Mouse (Mus musculus): ENCODE data around the gene Slc25a21. TPM values are rescaled to one million over a fixed set of nuclear protein-coding genes. Genes with fewer than 3 reads are reported as not detected.

Gene Slc25a21
- polyA plus RNA-seq, 1 experiment from 2014 or later = 0.27 TPM

GRCm38 (mm10) chr12:56959230-56960051 is 237.8 kb downstream of the Slc25a21 start:
- WGBS = 18% methylated on average over 9 of the region's 9 CpGs
- 0 out of 2 replicates have a peak, but pooled peaks have one; percentile 17 for ATAC-seq (ENCODE audit: insufficient number of reproducible peaks, insufficient read depth, low FRiP score, low read depth)
- Histone ChIP-seq H3K27me3 (ENCODE audit: control insufficient read depth, insufficient read depth, low read length) (peaks cover 3% of the 10 kb centered on the region; the same call in 1 of the 2 replicates), H3K4me3 (ENCODE audit: control insufficient read depth in 1 of 2, insufficient read depth in 1 of 2, low read depth in 1 of 2, low read length in 2 of 2) (peak overlapping the region in 1 of 2 experiments; percentile 19; a peak in 2 of 4 replicates), H3K4me2 (ENCODE audit: low read length) (peak overlapping the region; percentile 55), H3K4me1 (ENCODE audit: control insufficient read depth in 2 of 2, insufficient read depth in 2 of 2, low read length in 2 of 2) (peaks cover 6 to 9% of the 10 kb centered on the region in 2 experiments; a peak in 3 of 4 replicates), H3K9me3 (ENCODE audit: control insufficient read depth, low read length) (no peaks in the 10 kb centered on the region), H3K9ac (ENCODE audit: low read length) (no peak overlapping the region), H3K36me3 (ENCODE audit: control insufficient read depth, insufficient read depth, low read length) (no peaks in the 10 kb centered on the region), H3K27ac (replicated peaks in 1 of 2; ENCODE audit: control insufficient read depth in 1 of 2, insufficient read depth in 1 of 2, low read depth in 2 of 2, low read length in 2 of 2) (no peak overlapping the region)

- Histone ChIP-seq H3K4me1 (ENCODE audit: control insufficient read depth in 2 of 2, insufficient read depth in 2 of 2, low read length in 2 of 2) (peaks cover 6 to 9% of the 10 kb centered on the region in 2 experiments; a peak in 3 of 4 replicates), H3K4me3 (ENCODE audit: control insufficient read depth in 1 of 2, insufficient read depth in 1 of 2, low read depth in 1 of 2, low read length in 2 of 2) (no peak overlapping the region), H3K4me2 (ENCODE audit: low read length) (0 out of 2 replicates have a peak overlapping the region, but pooled peaks have one; percentile 55), H3K27me3 (ENCODE audit: control insufficient read depth, insufficient read depth, low read length) (peaks cover 3% of the 10 kb centered on the region; the same call in 1 of the 2 replicates), H3K36me3 (ENCODE audit: control insufficient read depth, insufficient read depth, low read length) (no peaks in the 10 kb centered on the region), H3K9me3 (ENCODE audit: control insufficient read depth, low read length) (no peaks in the 10 kb centered on the region), H3K27ac (replicated peaks in 1 of 2; ENCODE audit: control insufficient read depth in 1 of 2, insufficient read depth in 1 of 2, low read depth in 2 of 2, low read length in 2 of 2) (no peak overlapping the region), H3K9ac (ENCODE audit: low read length) (no peak overlapping the region)
- ATAC-seq (ENCODE audit: insufficient number of reproducible peaks, insufficient read depth, low FRiP score, low read depth) = no peak
- WGBS = 27% methylated on average over 11 of the region's 11 CpGs
Measured at GRCm38 (mm10) chr12:56958244-56958643, 239.0 kb downstream of the Slc25a21 start.

GRCm38 (mm10) chr12:56951749-56952657 is 245.3 kb downstream of the Slc25a21 start:
- no peak overlapping the region for H3K27ac ChIP-seq (replicated peaks in 1 of 2; ENCODE audit: control insufficient read depth in 1 of 2, insufficient read depth in 1 of 2, low read depth in 2 of 2, low read length in 2 of 2)
- no peaks in the 10 kb centered on the region for H3K36me3 ChIP-seq (ENCODE audit: control insufficient read depth, insufficient read depth, low read length)
- H3K4me1 ChIP-seq (ENCODE audit: control insufficient read depth in 2 of 2, insufficient read depth in 2 of 2, low read length in 2 of 2) = no peaks in the 10 kb centered on the region
- peaks cover 3% of the 10 kb centered on the region; the same call in 1 of the 2 replicates for H3K27me3 ChIP-seq (ENCODE audit: control insufficient read depth, insufficient read depth, low read length)
- H3K4me3 ChIP-seq (ENCODE audit: control insufficient read depth in 1 of 2, insufficient read depth in 1 of 2, low read depth in 1 of 2, low read length in 2 of 2) = no peak overlapping the region
- WGBS = 64% methylated on average over 11 of the region's 11 CpGs
- no peak overlapping the region for H3K9ac ChIP-seq (ENCODE audit: low read length)
- H3K9me3 ChIP-seq (ENCODE audit: control insufficient read depth, low read length) = no peaks in the 10 kb centered on the region
- no peak overlapping the region for H3K4me2 ChIP-seq (ENCODE audit: low read length)
- no peak for ATAC-seq (ENCODE audit: insufficient number of reproducible peaks, insufficient read depth, low FRiP score, low read depth)

- no peak overlapping the region for H3K4me2 ChIP-seq (ENCODE audit: low read length)
- WGBS = 76% methylated on average over 1 of the region's 1 CpGs
- ATAC-seq (ENCODE audit: insufficient number of reproducible peaks, insufficient read depth, low FRiP score, low read depth) = no peak
- no peaks in the 10 kb centered on the region for H3K9me3 ChIP-seq (ENCODE audit: control insufficient read depth, low read length)
- no peak overlapping the region for H3K4me3 ChIP-seq (ENCODE audit: control insufficient read depth in 1 of 2, insufficient read depth in 1 of 2, low read depth in 1 of 2, low read length in 2 of 2)
- H3K27ac ChIP-seq (replicated peaks in 1 of 2; ENCODE audit: control insufficient read depth in 1 of 2, insufficient read depth in 1 of 2, low read depth in 2 of 2, low read length in 2 of 2) = no peak overlapping the region
- no peaks in the 10 kb centered on the region for H3K36me3 ChIP-seq (ENCODE audit: control insufficient read depth, insufficient read depth, low read length)
- no peaks in the 10 kb centered on the region for H3K27me3 ChIP-seq (ENCODE audit: control insufficient read depth, insufficient read depth, low read length)
- no peaks in the 10 kb centered on the region for H3K4me1 ChIP-seq (ENCODE audit: control insufficient read depth in 2 of 2, insufficient read depth in 2 of 2, low read length in 2 of 2)
- no peak overlapping the region for H3K9ac ChIP-seq (ENCODE audit: low read length)
Measured at GRCm38 (mm10) chr12:56944265-56944664, 253.0 kb downstream of the Slc25a21 start.

GRCm38 (mm10) chr12:56940861-56941260 is 256.4 kb downstream of the Slc25a21 start:
- no peak overlapping the region for H3K27ac ChIP-seq (replicated peaks in 1 of 2; ENCODE audit: control insufficient read depth in 1 of 2, insufficient read depth in 1 of 2, low read depth in 2 of 2, low read length in 2 of 2)
- H3K9me3 ChIP-seq (ENCODE audit: control insufficient read depth, low read length) = no peaks in the 10 kb centered on the region
- no peaks in the 10 kb centered on the region for H3K36me3 ChIP-seq (ENCODE audit: control insufficient read depth, insufficient read depth, low read length)
- WGBS = 38% methylated on average over 3 of the region's 3 CpGs
- H3K9ac ChIP-seq (ENCODE audit: low read length) = no peak overlapping the region
- no peaks in the 10 kb centered on the region for H3K27me3 ChIP-seq (ENCODE audit: control insufficient read depth, insufficient read depth, low read length)
- no peak overlapping the region for H3K4me3 ChIP-seq (ENCODE audit: control insufficient read depth in 1 of 2, insufficient read depth in 1 of 2, low read depth in 1 of 2, low read length in 2 of 2)
- H3K4me1 ChIP-seq (ENCODE audit: control insufficient read depth in 2 of 2, insufficient read depth in 2 of 2, low read length in 2 of 2) = no peaks in the 10 kb centered on the region
- ATAC-seq (ENCODE audit: insufficient number of reproducible peaks, insufficient read depth, low FRiP score, low read depth) = no peak
- no peak overlapping the region for H3K4me2 ChIP-seq (ENCODE audit: low read length)

GRCm38 (mm10) chr12:56918145-56918544 is 279.1 kb downstream of the Slc25a21 start:
- Histone ChIP-seq H3K27ac (replicated peaks in 1 of 2; ENCODE audit: control insufficient read depth in 1 of 2, insufficient read depth in 1 of 2, low read depth in 2 of 2, low read length in 2 of 2) (no peak overlapping the region), H3K36me3 (ENCODE audit: control insufficient read depth, insufficient read depth, low read length) (no peaks in the 10 kb centered on the region), H3K9me3 (ENCODE audit: control insufficient read depth, low read length) (no peaks in the 10 kb centered on the region), H3K4me3 (ENCODE audit: control insufficient read depth in 1 of 2, insufficient read depth in 1 of 2, low read depth in 1 of 2, low read length in 2 of 2) (no peak overlapping the region), H3K4me2 (ENCODE audit: low read length) (no peak overlapping the region), H3K9ac (ENCODE audit: low read length) (no peak overlapping the region), H3K27me3 (ENCODE audit: control insufficient read depth, insufficient read depth, low read length) (no peaks in the 10 kb centered on the region), H3K4me1 (ENCODE audit: control insufficient read depth in 2 of 2, insufficient read depth in 2 of 2, low read length in 2 of 2) (no peaks in the 10 kb centered on the region)
- ATAC-seq (ENCODE audit: insufficient number of reproducible peaks, insufficient read depth, low FRiP score, low read depth) = no peak
- WGBS = 75% methylated on average over 6 of the region's 6 CpGs

GRCm38 (mm10) chr12:56906476-56906875 is 290.8 kb downstream of the Slc25a21 start:
- WGBS = 68% methylated on average over 5 of the region's 5 CpGs
- Histone ChIP-seq H3K9me3 (ENCODE audit: control insufficient read depth, low read length) (no peaks in the 10 kb centered on the region), H3K27ac (replicated peaks in 1 of 2; ENCODE audit: control insufficient read depth in 1 of 2, insufficient read depth in 1 of 2, low read depth in 2 of 2, low read length in 2 of 2) (no peak overlapping the region), H3K4me3 (ENCODE audit: control insufficient read depth in 1 of 2, insufficient read depth in 1 of 2, low read depth in 1 of 2, low read length in 2 of 2) (no peak overlapping the region), H3K4me1 (ENCODE audit: control insufficient read depth in 2 of 2, insufficient read depth in 2 of 2, low read length in 2 of 2) (no peaks in the 10 kb centered on the region), H3K4me2 (ENCODE audit: low read length) (no peak overlapping the region), H3K36me3 (ENCODE audit: control insufficient read depth, insufficient read depth, low read length) (no peaks in the 10 kb centered on the region), H3K27me3 (ENCODE audit: control insufficient read depth, insufficient read depth, low read length) (no peaks in the 10 kb centered on the region), H3K9ac (ENCODE audit: low read length) (no peak overlapping the region)
- no peak for ATAC-seq (ENCODE audit: insufficient number of reproducible peaks, insufficient read depth, low FRiP score, low read depth)

All from heart, embryonic 14.5 days (tissue).